Mouse (Mus musculus): ENCODE measurements around the gene Ctsc. TPM values are rescaled to one million over a fixed set of nuclear protein-coding genes. Genes with fewer than 3 reads are reported as not detected.

The Ctsc gene
- polyA plus RNA-seq (2012; rRNA removed; ENCODE audit: low replicate concordance): 46.1 and 65.7 TPM in 2 replicates

DNA sequence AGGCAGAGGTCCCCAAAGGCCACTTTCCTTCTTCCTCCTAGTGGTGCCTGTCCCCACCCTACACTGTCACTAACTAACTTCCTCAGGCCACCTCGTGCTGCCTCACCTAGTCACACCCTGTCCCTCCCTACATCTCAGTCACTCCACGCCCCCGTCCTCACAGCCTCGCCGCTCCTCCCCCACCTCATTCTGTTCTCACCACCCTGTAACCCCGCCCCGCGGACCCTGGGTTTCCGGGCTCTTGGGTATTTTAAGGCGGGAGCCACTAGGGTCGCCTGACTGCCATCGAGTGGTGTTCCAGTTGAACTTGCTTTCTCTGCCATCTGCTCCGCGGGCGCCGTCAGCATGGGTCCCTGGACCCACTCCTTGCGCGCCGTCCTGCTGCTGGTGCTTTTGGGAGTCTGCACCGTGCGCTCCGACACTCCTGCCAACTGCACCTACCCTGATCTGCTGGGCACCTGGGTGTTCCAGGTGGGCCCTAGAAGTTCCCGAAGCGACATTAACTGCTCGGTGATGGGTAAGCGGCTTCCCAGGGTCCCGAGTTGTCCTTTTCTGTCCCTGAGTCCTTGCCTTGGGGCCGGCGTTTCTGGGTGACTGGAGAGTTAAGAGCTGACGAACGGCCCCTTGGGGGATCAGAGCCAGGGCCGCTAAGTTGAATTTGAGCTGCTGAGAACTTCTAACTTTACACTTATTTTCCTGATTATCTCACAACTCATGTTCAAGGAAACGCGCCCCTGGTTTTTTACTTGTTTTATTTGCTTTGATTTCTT lies at the start of gene Ctsc:
Gene Ctsc, plus strand, starts transcription at position 228 of the 770 bp plus-strand sequence.

Other genes with a start within 250 kb of the Ctsc start
- gene Rab38, start 152.2 kb downstream of the Ctsc start, polyA plus RNA-seq (2012; rRNA removed; ENCODE audit: low replicate concordance): 0.31 and 0.48 TPM in 2 replicates

Data from duodenum, adult 2 months (tissue).